Mouse (Mus musculus) liver, postnatal 0 days (tissue): ENCODE data around the gene Gm42421. TPM values are rescaled to one million over a fixed set of nuclear protein-coding genes. Genes with fewer than 3 reads are reported as not detected.
A peak's percentile ranks its signal among the peaks of the same experiment; 100 is the strongest.

Experiments used
- ATAC-seq: fragments of 200-750 bp; cut with Nextera tagmentation; 2 replicates; pipeline ENCODE4 v1.8.0; 2017; ENCODE audit warnings: mild to moderate bottlenecking, moderate library complexity
- DNase-seq: peaks from one replicate; pipeline ENCODE4 v3.0.0-alpha.2; 2016
- H3K27ac ChIP-seq: fragments of 300-500 bp; sonication (generic); 2 replicates; pipeline ENCODE4 v1.5.1; 2014; ENCODE audit warnings: antibody characterized with exemption, moderate library complexity, mild to moderate bottlenecking, low read depth
- H3K27me3 ChIP-seq: fragments of 300-500 bp; sonication (generic); 2 replicates; pipeline ENCODE4 v1.6.1; 2014; ENCODE audit warnings: low read length, control low read depth, mixed read lengths; ENCODE audit not compliant: insufficient read depth
- H3K36me3 ChIP-seq: fragments of 300-500 bp; sonication (generic); replicated peaks from 2 replicates; pipeline ENCODE4 v1.6.1; 2014; ENCODE audit warnings: mild to moderate bottlenecking, control low read depth, low read length, moderate library complexity, mixed read lengths; ENCODE audit not compliant: insufficient read depth
- H3K4me1 ChIP-seq: fragments of 300-500 bp; sonication (generic); 2 replicates; pipeline ENCODE4 v1.6.1; 2014; ENCODE audit warnings: antibody characterized with exemption, mild to moderate bottlenecking, control low read depth; ENCODE audit not compliant: insufficient read depth
- H3K4me2 ChIP-seq: fragments of 300-500 bp; sonication (generic); 2 replicates; pipeline ENCODE4 v1.6.1; 2014; ENCODE audit warnings: low read depth, mild to moderate bottlenecking, low read length, moderate library complexity, mixed read lengths
- H3K4me3 ChIP-seq: fragments of 300-500 bp; sonication (generic); 2 replicates; pipeline ENCODE4 v1.5.1; 2014; ENCODE audit warnings: low read depth, low read length
- H3K9ac ChIP-seq: fragments of 300-500 bp; sonication (generic); replicated peaks from 2 replicates; pipeline ENCODE4 v1.6.1; 2014; ENCODE audit warnings: mild to moderate bottlenecking, moderate library complexity
- H3K9me3 ChIP-seq: fragments of 300-500 bp; sonication (generic); 2 replicates; pipeline ENCODE4 v1.6.1; 2016; ENCODE audit warnings: mild to moderate bottlenecking, control low read depth, low read length, mixed read lengths
- CTCF ChIP-seq: sonication (generic); IDR thresholded peaks from 2 replicates; pipeline ENCODE4 v1.5.1; 2016; ENCODE audit warnings: antibody characterized with exemption, low read depth
- EP300 ChIP-seq: IDR thresholded peaks from 2 replicates; pipeline ENCODE4 v1.6.1; 2016; ENCODE audit warnings: antibody characterized with exemption, low read depth, mild to moderate bottlenecking
- WGBS: fragments of 180-500 bp; shearing (Covaris S2); extraction: QIAGEN DNeasy Blood & Tissue Kit; methylation state at CpG from one replicate; pipeline ENCODE4 v1.1.7; 2014; ENCODE audit not compliant: insufficient replicate concordance; 5-methylcytosine and 5-hydroxymethylcytosine counted together
- polyA plus RNA-seq: library from polyadenylated mRNA; unstranded; fragments of >200 nt; fragmentation: Nextera tagmentation; extraction: Ambion mirVana; gene quantifications from 2 replicates; pipeline ENCODE4 v1.2.1, GENCODE M21; 2015

Gene Gm42421
- polyA plus RNA-seq, 1 experiment from 2014 or later, result not detected

- no peak overlapping the region for H3K9ac ChIP-seq
- ATAC-seq (peak; percentile 31; the same call in 1 of the 2 replicates), DNase-seq (peak; percentile 55)
- no peak overlapping the region for H3K27ac ChIP-seq
- 49% methylated on average over 5 of the region's 5 CpGs for WGBS
- TF ChIP-seq EP300, result no peak
- TF ChIP-seq CTCF, result peak; percentile 75
- no peak overlapping the region for H3K4me2 ChIP-seq
- H3K27me3 ChIP-seq, result no peaks in the 10 kb centered on the region
- H3K9me3 ChIP-seq, result no peaks in the 10 kb centered on the region
- no peak overlapping the region for H3K4me3 ChIP-seq
- H3K4me1 ChIP-seq, result no peaks in the 10 kb centered on the region
- peaks cover 61% of the 10 kb centered on the region for H3K36me3 ChIP-seq
Observed at GRCm38 (mm10) chr5:143917418-143917817, 10.6 kb upstream of the Gm42421 start.

- 86% methylated on average over 3 of the region's 3 CpGs for WGBS
- peaks cover 67% of the 10 kb centered on the region for H3K36me3 ChIP-seq
- DNase-seq, result no peak
- no peak overlapping the region for H3K4me2 ChIP-seq
- no peak for TF ChIP-seq EP300
- no peak for TF ChIP-seq CTCF
- H3K27me3 ChIP-seq, result no peaks in the 10 kb centered on the region
- no peaks in the 10 kb centered on the region for H3K4me1 ChIP-seq
- no peak overlapping the region for H3K27ac ChIP-seq
- no peaks in the 10 kb centered on the region for H3K9me3 ChIP-seq
- H3K9ac ChIP-seq, result no peak overlapping the region
- ATAC-seq, result no peak
- no peak overlapping the region for H3K4me3 ChIP-seq
Observed at GRCm38 (mm10) chr5:143918120-143918519, 9.9 kb upstream of the Gm42421 start.

- H3K36me3 ChIP-seq, result peaks cover 68% of the 10 kb centered on the region
- TF ChIP-seq EP300 (peak; percentile 66), CTCF (no peak)
Observed at GRCm38 (mm10) chr5:143924781-143925452, 3.1 kb upstream of the Gm42421 start.

GRCm38 (mm10) chr5:143929291-143929690, 1.3 kb downstream of the Gm42421 start:
- no peak for TF ChIP-seq CTCF
- TF ChIP-seq EP300, result no peak
- no peaks in the 10 kb centered on the region for H3K27me3 ChIP-seq
- H3K9me3 ChIP-seq, result no peaks in the 10 kb centered on the region
- no peaks in the 10 kb centered on the region for H3K4me1 ChIP-seq
- peaks cover 54% of the 10 kb centered on the region for H3K36me3 ChIP-seq
- WGBS, result 93% methylated on average over 4 of the region's 4 CpGs
- H3K9ac ChIP-seq, result no peak overlapping the region
- H3K4me2 ChIP-seq, result no peak overlapping the region
- no peak overlapping the region for H3K27ac ChIP-seq
- H3K4me3 ChIP-seq, result no peak overlapping the region
- DNase-seq, result no peak
- no peak for ATAC-seq

More at GRCm38 (mm10) chr5:143924781-143925452, 3.1 kb upstream of the Gm42421 start:
- Histone ChIP-seq H3K4me2 (peak overlapping the region; percentile 36), H3K9ac (0 out of 2 replicates have a peak overlapping the region, but pooled peaks have one; percentile 13), H3K27me3 (no peaks in the 10 kb centered on the region), H3K27ac (peak overlapping the region; percentile 73), H3K4me3 (no peak overlapping the region), H3K9me3 (no peaks in the 10 kb centered on the region), H3K4me1 (0 out of 2 replicates have a peak, but pooled peaks cover 2% of the 10 kb centered on the region)
- ATAC-seq (peak; percentile 100), DNase-seq (peak; percentile 41)
- WGBS, result 60% methylated on average over 6 of the region's 6 CpGs

- no peak overlapping the region for H3K9ac ChIP-seq
- 90% methylated on average over 12 of the region's 12 CpGs for WGBS
- no peaks in the 10 kb centered on the region for H3K9me3 ChIP-seq
- H3K27ac ChIP-seq, result no peak overlapping the region
- H3K27me3 ChIP-seq, result no peaks in the 10 kb centered on the region
- H3K4me2 ChIP-seq, result no peak overlapping the region
- no peak overlapping the region for H3K4me3 ChIP-seq
- DNase-seq (no peak), ATAC-seq (no peak)
- peaks cover 46% of the 10 kb centered on the region for H3K36me3 ChIP-seq
- H3K4me1 ChIP-seq, result no peaks in the 10 kb centered on the region
- TF ChIP-seq EP300 (no peak), CTCF (no peak)
Observed at GRCm38 (mm10) chr5:143930656-143931055, 2.7 kb downstream of the Gm42421 start.

GRCm38 (mm10) chr5:143931863-143932580, 4.0 kb downstream of the Gm42421 start:
- WGBS, result 83% methylated on average over 6 of the region's 6 CpGs
- DNase-seq, result no peak

More at GRCm38 (mm10) chr5:143931863-143932580, 4.0 kb downstream of the Gm42421 start:
- Histone ChIP-seq H3K9me3 (no peaks in the 10 kb centered on the region), H3K9ac (no peak overlapping the region), H3K27ac (no peak overlapping the region), H3K36me3 (peaks cover 38% of the 10 kb centered on the region), H3K4me2 (no peak overlapping the region), H3K4me1 (no peaks in the 10 kb centered on the region), H3K27me3 (no peaks in the 10 kb centered on the region), H3K4me3 (no peak overlapping the region)
- TF ChIP-seq EP300, result no peak
- TF ChIP-seq CTCF, result no peak
- no peak for ATAC-seq
